Mouse (Mus musculus) spleen, embryonic (tissue): ENCODE results near the gene Fam243.

Source experiments
- CTCF ChIA-PET: fragments of 350-600 bp; sonication (Branson Sonifier 250); formaldehyde crosslinking; loops from one replicate; lab custom pipeline; 2022; lab: Charles Lee

Gene Fam243

GRCm38 (mm10) chr16:92320361-92320760 lies 880 bp downstream of the Fam243 start:
- CTCF ChIA-PET: no interaction called here

GRCm38 (mm10) chr16:92319353-92320109 lies 1.7 kb downstream of the Fam243 start:
- CTCF ChIA-PET: interaction anchor here (0.6 to 1.0 kb wide), 2 partner anchors 16 to 1004 kb away, joined by 3 to 4 read pairs; no protein-coding TSS in a partner anchor

- CTCF ChIA-PET: no interaction called here
Measured at GRCm38 (mm10) chr16:92316049-92316738, 5.0 kb downstream of the Fam243 start.

GRCm38 (mm10) chr16:92313953-92314741 lies 7.1 kb downstream of the Fam243 start:
- CTCF ChIA-PET: no interaction called here

- CTCF ChIA-PET: no interaction called here
Measured at GRCm38 (mm10) chr16:92309126-92309525, 12.1 kb downstream of the Fam243 start.

GRCm38 (mm10) chr16:92307947-92308346 lies 13.3 kb downstream of the Fam243 start:
- CTCF ChIA-PET: no interaction called here

GRCm38 (mm10) chr16:92305519-92305918 lies 15.7 kb downstream of the Fam243 start:
- CTCF ChIA-PET: no interaction called here

- CTCF ChIA-PET: interaction anchor here (0.5 to 0.6 kb wide), 2 partner anchors 219 to 251 kb away, joined by 3 to 6 read pairs; no protein-coding TSS in a partner anchor
Measured at GRCm38 (mm10) chr16:92302506-92302905, 18.7 kb downstream of the Fam243 start.

GRCm38 (mm10) chr16:92301989-92302388 lies 19.3 kb downstream of the Fam243 start:
- CTCF ChIA-PET: interaction anchor here (0.5 to 0.6 kb wide), 2 partner anchors 219 to 250 kb away, joined by 3 to 6 read pairs; no protein-coding TSS in a partner anchor

GRCm38 (mm10) chr16:92301412-92301806 lies 19.8 kb downstream of the Fam243 start:
- CTCF ChIA-PET: no interaction called here

- CTCF ChIA-PET: no interaction called here
Measured at GRCm38 (mm10) chr16:92300649-92301411, 20.4 kb downstream of the Fam243 start, which contains the start of gene Smim11. Smim11 (plus strand) TSS chr16:92301286.

- CTCF ChIA-PET: no interaction called here
Measured at GRCm38 (mm10) chr16:92295328-92295727, 25.9 kb downstream of the Fam243 start.

- CTCF ChIA-PET: no interaction called here
Measured at GRCm38 (mm10) chr16:92294267-92294970, 26.8 kb downstream of the Fam243 start.

- CTCF ChIA-PET: no interaction called here
Measured at GRCm38 (mm10) chr16:92292101-92292500, 29.1 kb downstream of the Fam243 start, which contains the start of gene Kcne2. Kcne2 (plus strand) TSS chr16:92292389.

- CTCF ChIA-PET: interaction anchor here (0.8 kb wide), 1 partner anchor 41 kb away, joined by 10 read pairs; no protein-coding TSS in a partner anchor
Measured at GRCm38 (mm10) chr16:92290045-92290444, 31.2 kb downstream of the Fam243 start.

GRCm38 (mm10) chr16:92288778-92289177 lies 32.5 kb downstream of the Fam243 start:
- CTCF ChIA-PET: no interaction called here

GRCm38 (mm10) chr16:92286609-92287008 lies 34.6 kb downstream of the Fam243 start:
- CTCF ChIA-PET: interaction anchor here (1.1 to 2.0 kb wide), 3 partner anchors 11 to 350 kb away, joined by 3 to 16 read pairs (median 5); no protein-coding TSS in a partner anchor

GRCm38 (mm10) chr16:92285068-92285467 lies 36.2 kb downstream of the Fam243 start:
- CTCF ChIA-PET: interaction anchor here (2.0 kb wide), 1 partner anchor 349 kb away, joined by 16 read pairs; no protein-coding TSS in a partner anchor

- CTCF ChIA-PET: no interaction called here
Measured at GRCm38 (mm10) chr16:92282671-92283070, 38.6 kb downstream of the Fam243 start.

- CTCF ChIA-PET: no interaction called here
Measured at GRCm38 (mm10) chr16:92275526-92275925, 45.7 kb downstream of the Fam243 start.
